Mouse (Mus musculus) erythroblast, adult 5-6 weeks (primary cell): Measurements from ENCODE around the gene 4933415A04Rik. TPM values are rescaled to one million over a fixed set of nuclear protein-coding genes. Genes with fewer than 3 reads are reported as not detected.

Experiments used
- ATAC-seq: replicated peaks from 2 replicates; pipeline ENCODE4 v1.8.0; 2016; ENCODE audit warnings: moderate number of reproducible peaks, mild to moderate bottlenecking, moderate TSS enrichment, inconsistent platforms; ENCODE audit not compliant: poor library complexity, low FRiP score, severe bottlenecking
- total RNA-seq, 2 experiments: library from RNA; stranded (forward) in 1 of 2; stranded (reverse) in 1 of 2; fragments of 150-400 nt in 1 of 2; fragments of 200-764, 138-1000 nt in 1 of 2; gene quantifications; 2 replicates each; pipeline versions ENCODE4 v1.2.3 to v1.2.4; 2015 to 2017; ENCODE audit warnings: low replicate concordance in 2 of 2

Gene 4933415A04Rik
- total RNA-seq, 2 experiments from 2014 or later: not detected

GRCm38 (mm10) chr11:43626300-43626926 is 39.6 kb downstream of the 4933415A04Rik start:
- ATAC-seq: no peak

- no peak for ATAC-seq
These were observed 40.2 kb downstream of the 4933415A04Rik start for GRCm38 (mm10) chr11:43626927-43627645.

GRCm38 (mm10) chr11:43631645-43632044 is 44.8 kb downstream of the 4933415A04Rik start:
- ATAC-seq: no peak

DNA sequence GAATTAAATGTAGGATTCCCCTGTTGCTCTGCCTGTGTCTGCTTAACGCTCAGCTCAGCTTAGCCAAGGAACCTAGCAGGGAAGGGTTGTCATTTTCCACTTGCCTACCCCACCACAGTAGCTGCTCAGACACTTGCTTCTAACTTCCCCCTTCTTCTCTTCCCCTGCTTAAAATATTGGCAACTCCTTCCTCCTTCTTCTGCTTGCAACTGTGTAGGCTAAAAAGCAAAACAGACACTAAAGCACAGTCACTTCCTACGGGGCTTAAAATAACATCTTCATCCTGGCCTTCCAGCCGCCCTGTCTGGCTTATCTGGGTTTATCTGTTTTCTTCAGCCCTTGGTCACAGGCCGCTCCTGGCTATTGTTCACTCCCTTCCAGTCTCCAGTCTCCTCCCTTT is 45.7 kb downstream of the 4933415A04Rik start:
- ATAC-seq: no peak

DNA sequence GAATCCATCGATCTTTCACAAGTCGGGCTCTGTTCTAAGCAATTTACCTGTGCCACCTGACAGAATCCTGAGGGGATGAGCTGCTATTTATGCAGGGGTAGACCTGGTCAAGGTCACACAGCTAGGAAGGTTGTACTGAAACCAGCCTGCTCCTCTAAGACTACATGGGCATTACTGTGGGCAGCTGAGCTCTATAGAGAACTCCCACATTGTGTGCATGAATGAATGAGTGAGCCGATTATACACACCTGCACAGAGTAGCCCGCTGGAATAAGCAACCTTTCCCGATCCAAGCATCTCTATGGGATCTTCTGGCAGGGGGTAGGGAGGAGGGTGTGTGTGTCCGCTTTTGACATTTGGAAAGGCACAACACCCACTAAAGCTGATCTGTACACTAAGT is 46.3 kb downstream of the 4933415A04Rik start:
- ATAC-seq: no peak

DNA sequence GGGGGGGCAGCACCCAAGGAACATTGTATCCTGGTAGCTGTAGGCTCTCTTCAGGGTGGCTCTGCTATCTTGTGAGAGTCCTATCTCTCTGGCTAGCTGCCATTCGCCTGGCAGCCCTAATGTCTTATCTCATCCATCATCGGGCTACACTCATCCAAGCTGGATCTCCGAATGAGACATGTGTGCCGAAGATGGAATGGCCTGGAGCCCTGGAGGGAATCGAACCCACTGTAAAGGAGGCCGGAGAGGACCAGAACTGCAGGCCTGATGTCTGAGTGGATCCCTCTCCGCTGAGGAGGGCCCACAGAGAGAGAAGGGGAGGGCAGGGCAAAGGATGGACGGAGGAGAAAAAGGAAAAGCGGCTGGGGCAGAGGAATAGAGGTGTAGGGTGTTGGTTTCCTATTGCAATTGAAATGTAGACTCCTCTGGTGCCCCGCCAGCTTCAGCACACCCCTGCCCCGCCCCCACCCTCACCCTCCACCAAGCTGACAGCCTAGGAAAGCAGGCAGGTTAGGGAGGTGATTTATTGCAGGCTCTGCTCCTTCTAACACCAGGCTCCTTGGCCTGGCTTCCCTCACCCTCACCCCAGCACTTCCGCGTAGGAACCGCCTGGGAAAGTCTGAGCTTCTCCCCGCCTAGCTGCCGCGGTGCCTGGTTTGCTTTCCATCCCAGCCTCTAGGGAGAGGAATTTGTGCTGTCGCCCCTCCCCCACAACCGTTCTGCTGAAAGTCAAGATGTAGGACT is 47.0 kb downstream of the 4933415A04Rik start:
- no peak for ATAC-seq

DNA sequence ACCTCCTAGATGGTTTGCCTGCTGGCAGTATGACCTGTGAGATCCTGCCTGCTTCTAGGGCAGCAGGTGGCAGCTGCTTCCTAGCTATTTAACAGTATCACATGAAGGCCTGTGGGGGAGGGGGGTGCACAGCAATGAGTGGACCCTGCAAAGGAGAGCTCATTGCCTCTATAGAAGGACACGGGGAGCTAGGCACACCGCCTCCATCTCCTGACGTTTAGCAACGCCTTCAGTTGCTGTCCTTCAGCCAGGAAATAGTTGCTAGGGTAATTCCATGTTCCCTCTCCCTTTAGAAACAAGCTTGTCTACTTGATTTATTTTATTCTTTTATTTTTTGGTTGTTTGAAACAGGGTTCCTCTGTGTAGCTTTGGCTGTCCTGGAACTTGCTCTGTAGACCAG is 49.9 kb downstream of the 4933415A04Rik start:
- no peak for ATAC-seq

- ATAC-seq: no peak
These were observed 51.6 kb downstream of the 4933415A04Rik start for GRCm38 (mm10) chr11:43638486-43638885.

Other genes starting within 250 kb of the 4933415A04Rik start
- 98.6 and 127 TPM in 2 replicates for gene Pttg1, start 160.8 kb upstream of the 4933415A04Rik start, total RNA-seq (2015; ENCODE audit: low replicate concordance)
- gene Pttg1, start 160.8 kb upstream of the 4933415A04Rik start, total RNA-seq (2017; ENCODE audit: low replicate concordance): 89.8 and 114 TPM in 2 replicates
- gene Slu7, start 153.3 kb upstream of the 4933415A04Rik start, total RNA-seq (2015; ENCODE audit: low replicate concordance): 18.8 and 36.8 TPM in 2 replicates
- 87.7 and 93.6 TPM in 2 replicates for gene Slu7, start 153.3 kb upstream of the 4933415A04Rik start, total RNA-seq (2017; ENCODE audit: low replicate concordance)
- not detected in 2 replicates for gene C1qtnf2, start 112.8 kb upstream of the 4933415A04Rik start, total RNA-seq (2015; ENCODE audit: low replicate concordance)
- gene C1qtnf2, start 112.8 kb upstream of the 4933415A04Rik start, total RNA-seq (2017; ENCODE audit: low replicate concordance): not detected in 2 replicates
- not detected in 2 replicates for gene Ccnjl, start 58.3 kb upstream of the 4933415A04Rik start, total RNA-seq (2015; ENCODE audit: low replicate concordance)
- 0.98 TPM in 1 of 2 replicates, not detected in the other for gene Ccnjl, start 58.3 kb upstream of the 4933415A04Rik start, total RNA-seq (2017; ENCODE audit: low replicate concordance)
- not detected in 2 replicates for gene Fabp6, start 14.5 kb downstream of the 4933415A04Rik start, total RNA-seq (2015; ENCODE audit: low replicate concordance)
- not detected in 2 replicates for gene Fabp6, start 14.5 kb downstream of the 4933415A04Rik start, total RNA-seq (2017; ENCODE audit: low replicate concordance)
- 24.0 and 27.1 TPM in 2 replicates for gene Pwwp2a, start 95.0 kb downstream of the 4933415A04Rik start, total RNA-seq (2015; ENCODE audit: low replicate concordance)
- 26.1 and 31.7 TPM in 2 replicates for gene Pwwp2a, start 95.0 kb downstream of the 4933415A04Rik start, total RNA-seq (2017; ENCODE audit: low replicate concordance)
- 10.2 and 25.9 TPM in 2 replicates for gene Ttc1, start 161.0 kb downstream of the 4933415A04Rik start, total RNA-seq (2015; ENCODE audit: low replicate concordance)
- 18.9 and 20.5 TPM in 2 replicates for gene Ttc1, start 161.0 kb downstream of the 4933415A04Rik start, total RNA-seq (2017; ENCODE audit: low replicate concordance)